Mouse (Mus musculus): Measurements from ENCODE around the gene Neurod2.

DNA sequence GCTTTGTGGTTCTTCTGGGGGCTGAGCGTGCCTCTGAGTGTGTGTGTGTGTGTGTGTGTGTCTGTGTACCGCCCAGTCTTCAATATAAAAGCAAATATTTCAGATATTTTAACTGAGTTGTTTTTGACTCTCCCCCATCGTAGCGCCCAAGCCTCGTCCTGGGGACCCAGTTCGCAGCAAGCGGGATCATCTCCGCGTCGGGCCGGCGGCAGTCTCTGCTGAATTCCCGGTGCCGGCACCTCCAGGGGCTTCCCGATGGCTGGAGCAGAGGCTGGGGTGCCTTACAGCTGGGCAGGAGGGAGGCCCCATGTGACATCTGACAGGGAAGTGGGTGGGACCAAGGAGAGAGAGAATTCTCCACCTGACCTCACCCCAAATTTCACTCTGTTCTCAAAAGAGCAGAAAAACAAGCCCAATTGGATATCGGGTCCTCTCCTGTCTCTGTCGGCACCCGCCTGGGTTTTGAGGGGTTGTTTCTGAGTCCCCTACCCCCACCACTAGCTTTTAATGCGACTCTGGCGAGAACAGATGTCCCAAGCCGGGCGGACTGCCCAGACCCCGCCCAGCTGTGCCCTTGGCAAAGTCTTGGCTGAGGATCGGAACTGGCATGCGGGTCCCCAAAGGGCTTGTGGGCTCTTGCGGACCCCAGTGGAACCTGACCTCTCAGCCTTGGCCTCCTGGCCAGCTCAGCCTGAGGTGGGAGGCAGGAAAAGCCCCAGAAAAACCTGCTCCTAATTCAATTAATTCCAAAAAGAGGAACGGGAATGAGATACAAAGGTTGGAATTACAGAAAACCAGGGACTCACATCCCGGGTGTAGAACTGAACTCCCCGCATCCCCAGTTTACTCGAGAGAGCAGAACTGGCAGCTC is 8.4 kb downstream of the Neurod2 start:
- TF ChIP-seq CTCF (IDR thresholded peaks at IDR 0.05; ENCODE audit: borderline replicate concordance, insufficient read depth, low read depth, low read length) (no peak), POLR2A (IDR thresholded peaks at IDR 0.05; ENCODE audit: borderline replicate concordance, insufficient read depth, low read length) (no peak)

Data from cerebellum, adult 2 months (tissue).